Mouse (Mus musculus) liver, embryonic 14 days (tissue): ENCODE results near the gene Nkapl. TPM values are rescaled to one million over a fixed set of nuclear protein-coding genes. Genes with fewer than 3 reads are reported as not detected.

Source experiments
- polyA plus RNA-seq: library from polyadenylated mRNA; depleted of rRNA; stranded (reverse); fragments of >200 nt; gene quantifications from 2 replicates; pipeline ENCODE4 v1.2.3, GENCODE M21; 2012; rRNA removed

Gene Nkapl
- polyA plus RNA-seq = 0.27 and 0.31 TPM in 2 replicates

DNA sequence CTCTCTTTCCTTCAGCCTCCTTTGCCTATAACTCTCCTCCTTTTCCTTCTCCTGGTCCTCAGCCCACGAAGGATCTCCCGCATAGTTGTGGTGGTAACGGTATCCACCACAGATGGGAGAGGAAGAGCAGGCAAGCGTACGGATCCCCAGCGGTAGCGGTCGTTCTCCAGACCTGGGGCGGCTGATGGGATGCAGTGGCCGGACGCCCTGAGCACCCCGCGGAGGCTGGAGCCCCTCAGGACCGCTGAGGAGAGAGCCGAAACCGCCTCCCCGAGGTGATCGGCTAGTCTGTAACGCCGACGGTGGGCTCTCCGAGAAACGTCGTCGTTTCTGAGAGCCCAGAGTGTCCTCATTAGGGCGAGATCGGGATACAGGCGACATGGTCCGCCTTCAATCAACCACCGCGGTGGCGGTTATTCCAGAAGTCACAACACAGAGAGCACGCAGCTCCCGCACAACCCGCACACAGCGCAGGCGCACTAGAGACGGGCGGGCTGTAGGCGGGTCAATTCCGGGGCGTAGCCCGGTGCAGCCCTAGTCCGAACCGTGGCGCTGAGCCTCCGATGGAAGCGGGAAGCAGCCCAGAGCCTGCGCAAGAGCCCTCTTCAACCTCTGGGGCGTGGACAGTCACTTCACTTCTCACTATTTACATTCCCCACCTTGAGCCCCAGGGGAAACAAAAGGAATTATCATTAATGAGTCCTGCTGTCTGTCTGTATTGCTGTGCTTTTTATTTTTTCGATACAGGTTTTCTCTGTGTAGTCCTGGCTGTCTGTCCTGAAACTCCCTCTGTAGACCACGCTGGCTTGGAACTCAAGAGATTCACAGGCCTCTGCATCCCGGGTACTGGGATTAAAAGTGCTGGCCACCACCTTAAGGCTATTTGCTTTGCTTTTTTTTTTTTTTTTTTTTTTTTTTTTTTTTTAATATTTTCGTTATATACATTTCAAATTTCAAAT lies at the start of gene Nkapl:
TSS of gene Nkapl (minus strand) at position 449 of the 959 bp plus-strand sequence.

DNA sequence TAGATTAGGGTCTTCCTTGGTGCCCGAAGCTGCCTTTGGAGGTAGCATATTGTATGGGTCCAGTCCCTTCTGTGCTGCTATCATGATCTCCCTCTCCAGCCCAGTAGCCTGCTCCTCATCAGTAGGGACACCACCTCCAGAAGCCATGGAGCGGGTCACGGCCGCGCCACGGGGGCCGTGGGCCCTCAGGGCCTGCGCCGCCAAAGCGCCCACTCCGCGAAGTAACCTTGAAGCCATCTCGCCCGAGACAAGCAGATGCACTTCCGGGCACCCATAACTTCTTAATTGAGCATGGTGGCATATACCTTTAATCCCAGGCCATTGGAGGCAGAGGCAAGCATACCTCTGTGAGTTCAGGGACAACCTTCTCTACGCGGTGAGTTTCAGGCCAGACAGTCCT lies 32.9 kb upstream of the Nkapl start, which contains the start of gene Gm11273:
TSS of gene Gm11273 (minus strand) at position 237 of the 400 bp plus-strand sequence.

DNA sequence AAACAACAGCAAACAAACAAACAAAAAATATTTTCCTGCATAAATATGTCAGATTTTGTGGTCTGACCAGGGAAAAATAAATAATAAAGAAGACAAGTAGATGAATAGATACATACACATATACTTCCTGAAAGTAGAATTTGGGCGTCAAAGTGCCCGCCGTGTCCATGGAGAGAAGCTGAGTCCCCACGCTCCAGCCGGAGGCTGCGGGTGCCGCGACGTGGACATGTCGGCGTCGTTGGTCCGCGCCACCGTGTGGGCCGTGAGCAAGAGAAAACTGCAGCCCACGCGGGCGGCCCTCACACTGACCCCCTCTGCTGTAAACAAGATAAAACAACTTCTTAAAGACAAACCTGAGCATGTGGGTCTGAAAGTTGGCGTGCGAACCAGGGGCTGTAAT lies 26.8 kb upstream of the Nkapl start, which contains the start of gene AK157302:
TSS of gene AK157302 (plus strand) at position 144 of the 400 bp plus-strand sequence.

DNA sequence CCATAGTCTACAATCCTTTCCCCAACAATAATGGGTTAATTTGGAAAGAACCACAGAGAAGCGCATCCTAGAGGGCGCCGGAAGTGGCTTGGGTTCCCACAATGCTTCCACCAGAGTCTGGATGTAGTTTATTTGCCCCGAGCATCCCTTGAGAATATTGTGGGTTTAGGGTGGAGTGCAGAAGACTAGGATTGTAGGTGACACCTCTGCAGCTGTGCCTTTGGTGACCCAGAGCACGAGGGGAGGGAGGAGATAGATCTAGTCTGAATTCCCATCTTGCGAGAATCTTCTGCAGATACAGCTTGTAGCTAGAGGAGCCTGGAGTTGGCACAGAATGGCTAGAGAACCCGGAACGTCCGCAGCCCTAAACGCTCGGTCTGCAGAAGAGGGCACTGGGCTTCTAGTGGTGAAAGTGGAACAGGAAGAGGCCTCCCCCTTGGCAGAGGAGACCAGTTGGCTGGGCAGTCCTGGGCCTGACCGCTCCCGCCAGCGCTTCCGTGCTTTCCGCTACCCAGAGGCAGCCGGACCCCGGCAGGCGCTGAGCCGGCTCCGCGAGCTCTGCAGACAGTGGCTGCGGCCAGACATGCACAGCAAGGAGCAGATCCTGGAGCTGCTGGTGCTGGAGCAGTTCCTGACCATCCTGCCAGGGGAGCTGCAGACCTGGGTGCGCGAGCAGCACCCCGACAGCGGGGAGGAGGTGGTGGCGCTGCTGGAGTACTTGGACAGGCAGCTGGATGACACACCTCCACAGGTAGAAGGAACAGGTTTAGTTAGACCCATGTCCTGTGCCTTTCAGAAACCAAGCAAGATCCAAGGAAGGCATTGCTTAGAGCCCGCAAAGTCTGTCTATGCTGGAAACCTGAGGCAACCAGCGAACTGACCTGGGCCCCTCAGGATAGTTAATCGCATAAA lies 10.7 kb upstream of the Nkapl start, which contains the start of the genes Zkscan4 and Gm10065:
TSS of gene Zkscan4 (plus strand) at position 149 of the 912 bp plus-strand sequence.
TSS of gene Gm10065 (minus strand) at position 683 of the 912 bp plus-strand sequence.

DNA sequence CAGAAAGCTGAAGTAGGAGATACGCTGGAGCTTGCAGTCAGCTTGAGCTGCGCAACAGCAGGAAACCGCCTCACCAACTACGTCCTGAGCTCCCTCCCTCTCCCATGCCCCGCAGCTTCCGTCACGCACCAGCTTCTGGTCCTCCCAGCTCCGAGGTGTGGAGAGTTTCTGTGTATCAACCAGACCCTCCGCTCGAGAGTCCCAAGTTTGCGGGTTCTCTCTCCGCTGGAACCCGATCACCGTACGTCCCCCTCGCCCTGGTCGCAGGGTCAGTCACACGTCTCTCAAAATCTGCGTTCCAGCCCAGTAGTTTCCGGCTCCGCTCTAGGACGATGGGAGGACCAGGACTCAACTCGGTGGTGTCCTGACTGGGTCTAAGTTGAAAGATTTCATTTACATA lies 14.9 kb downstream of the Nkapl start, which contains the start of gene Zscan26:
TSS of gene Zscan26 (minus strand) at position 282 of the 400 bp plus-strand sequence.

DNA sequence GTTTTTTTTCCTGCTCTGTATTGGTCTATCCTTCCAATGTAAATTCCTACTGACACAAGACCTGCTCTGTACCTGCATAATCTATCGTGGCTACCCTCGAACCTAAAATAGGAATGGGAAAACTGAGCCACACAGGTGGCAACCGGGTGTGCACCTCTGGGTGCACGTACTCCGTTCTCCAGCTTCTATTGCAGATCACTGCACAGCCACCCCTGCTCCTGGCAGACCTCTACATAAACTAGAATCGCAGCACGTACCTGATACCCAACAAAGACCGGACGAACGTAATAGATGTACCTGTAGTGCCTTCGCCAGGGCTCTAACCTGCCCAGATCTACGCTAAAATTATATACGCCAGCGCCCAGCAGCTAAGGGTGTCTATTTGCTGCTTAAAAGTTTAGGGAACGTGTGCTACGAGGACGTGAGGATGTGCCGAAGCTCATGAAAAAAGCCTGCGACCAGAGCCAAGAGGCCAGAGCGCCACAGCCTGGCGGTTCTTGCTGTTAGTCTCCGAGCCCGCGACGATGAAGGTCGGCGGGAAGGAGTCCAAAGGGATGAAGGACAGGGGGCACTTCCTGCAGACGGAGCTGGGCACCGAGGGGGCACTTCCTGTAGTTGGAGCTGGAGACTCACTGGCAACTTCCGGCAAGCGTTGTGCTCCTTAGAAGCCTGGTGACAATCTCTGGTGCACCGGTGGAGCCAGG lies 27.7 kb downstream of the Nkapl start, which contains the start of gene Pgbd1:
TSS of gene Pgbd1 (minus strand) at position 556 of the 704 bp plus-strand sequence.

Other genes with a start within 250 kb of the Nkapl start
- not detected in 2 replicates for gene Gpx5, start 175.8 kb downstream of the Nkapl start, polyA plus RNA-seq
- 0.06 TPM in 1 of 2 replicates, not detected in the other for gene Gpx6, start 156.4 kb downstream of the Nkapl start, polyA plus RNA-seq
- not detected in 2 replicates for gene Olfr1367, start 121.6 kb downstream of the Nkapl start, polyA plus RNA-seq
- gene Zscan12, start 105.7 kb downstream of the Nkapl start, polyA plus RNA-seq = 2.6 and 2.8 TPM in 2 replicates
- gene Zkscan3, start 65.8 kb downstream of the Nkapl start, polyA plus RNA-seq = 22.6 and 28.4 TPM in 2 replicates
- gene Pgbd1, start 27.5 kb downstream of the Nkapl start, polyA plus RNA-seq = 1.3 and 1.4 TPM in 2 replicates
- 9.0 and 10.6 TPM in 2 replicates for gene Zscan26, start 14.8 kb downstream of the Nkapl start, polyA plus RNA-seq
- gene Zkscan4, start 10.4 kb upstream of the Nkapl start, polyA plus RNA-seq = 0.17 and 0.21 TPM in 2 replicates
- gene Gm10065, start 10.9 kb upstream of the Nkapl start, polyA plus RNA-seq = not detected in 2 replicates
- 0.60 and 0.98 TPM in 2 replicates for gene AK157302, start 26.7 kb upstream of the Nkapl start, polyA plus RNA-seq
- gene Gm11273, start 32.9 kb upstream of the Nkapl start, polyA plus RNA-seq = 5.1 and 7.4 TPM in 2 replicates
- gene Zkscan8, start 62.6 kb upstream of the Nkapl start, polyA plus RNA-seq = 2.0 and 2.2 TPM in 2 replicates
- gene Olfr1366, start 74.3 kb upstream of the Nkapl start, polyA plus RNA-seq = not detected in 2 replicates
- not detected in 2 replicates for gene Olfr1535, start 91.4 kb upstream of the Nkapl start, polyA plus RNA-seq
- not detected in 2 replicates for gene Olfr1364, start 113.2 kb upstream of the Nkapl start, polyA plus RNA-seq
- not detected in 2 replicates for gene Olfr1362, start 145.5 kb upstream of the Nkapl start, polyA plus RNA-seq
- gene Olfr11, start 174.0 kb upstream of the Nkapl start, polyA plus RNA-seq = not detected in 2 replicates
- not detected in 2 replicates for gene Olfr1361, start 194.9 kb upstream of the Nkapl start, polyA plus RNA-seq
- not detected in 2 replicates for gene Olfr1360, start 208.9 kb upstream of the Nkapl start, polyA plus RNA-seq
- not detected in 2 replicates for gene Olfr1359, start 229.6 kb upstream of the Nkapl start, polyA plus RNA-seq
- gene Hist1h2bl, start 247.6 kb upstream of the Nkapl start, polyA plus RNA-seq = 14.6 and 15.9 TPM in 2 replicates
- 6.1 and 8.0 TPM in 2 replicates for gene Hist1h2ai, start 247.9 kb upstream of the Nkapl start, polyA plus RNA-seq
- 25.6 and 32.9 TPM in 2 replicates for gene Hist1h3h, start 249.2 kb upstream of the Nkapl start, polyA plus RNA-seq